Mouse (Mus musculus) heart, embryonic 10.5 days (tissue): Measurements from ENCODE around the gene 4930469K13Rik. TPM values are rescaled to one million over a fixed set of nuclear protein-coding genes. Genes with fewer than 3 reads are reported as not detected.
"Not testable (repeated sequence)": the region's sequence is repeated elsewhere in the genome, so short reads cannot be mapped to it uniquely, and the experiment has no call there.

Source experiments
- DNase-seq: peaks from one replicate; pipeline ENCODE4 v3.0.0-alpha.2; 2017; ENCODE audit warnings: low spot score
- H3K27ac ChIP-seq: fragments of 300-500 bp; sonication (generic); 2 replicates; pipeline ENCODE4 v1.5.1; 2016; ENCODE audit warnings: mild to moderate bottlenecking
- H3K27me3 ChIP-seq: fragments of 300-500 bp; sonication (generic); 2 replicates; pipeline ENCODE4 v1.6.1; 2016; ENCODE audit warnings: mild to moderate bottlenecking; ENCODE audit not compliant: poor library complexity, insufficient read depth, severe bottlenecking
- H3K36me3 ChIP-seq: fragments of 300-500 bp; sonication (generic); 2 replicates; pipeline ENCODE4 v1.6.1; 2016; ENCODE audit warnings: mild to moderate bottlenecking, moderate library complexity
- H3K4me1 ChIP-seq: fragments of 300-500 bp; sonication (generic); 2 replicates; pipeline ENCODE4 v1.6.1; 2016; ENCODE audit warnings: mild to moderate bottlenecking
- H3K4me3 ChIP-seq: fragments of 300-500 bp; sonication (generic); 2 replicates; pipeline ENCODE4 v1.5.1; 2016; ENCODE audit warnings: mild to moderate bottlenecking, moderate library complexity
- H3K9me3 ChIP-seq: fragments of 300-500 bp; sonication (generic); 2 replicates; pipeline ENCODE4 v1.6.1; 2016; ENCODE audit warnings: mild to moderate bottlenecking, moderate library complexity
- WGBS: fragments of 180-500 bp; shearing (Covaris S2); methylation state at CpG from one replicate; pipeline ENCODE4 v1.1.7; 2016; 5-methylcytosine and 5-hydroxymethylcytosine counted together
- polyA plus RNA-seq: library from polyadenylated mRNA; unstranded; fragments of >200 nt; fragmentation: Nextera tagmentation; extraction: Ambion mirVana; gene quantifications from 2 replicates; pipeline ENCODE4 v1.2.1, GENCODE M21; 2016

The 4930469K13Rik gene
- polyA plus RNA-seq: not detected in 2 replicates

DNA sequence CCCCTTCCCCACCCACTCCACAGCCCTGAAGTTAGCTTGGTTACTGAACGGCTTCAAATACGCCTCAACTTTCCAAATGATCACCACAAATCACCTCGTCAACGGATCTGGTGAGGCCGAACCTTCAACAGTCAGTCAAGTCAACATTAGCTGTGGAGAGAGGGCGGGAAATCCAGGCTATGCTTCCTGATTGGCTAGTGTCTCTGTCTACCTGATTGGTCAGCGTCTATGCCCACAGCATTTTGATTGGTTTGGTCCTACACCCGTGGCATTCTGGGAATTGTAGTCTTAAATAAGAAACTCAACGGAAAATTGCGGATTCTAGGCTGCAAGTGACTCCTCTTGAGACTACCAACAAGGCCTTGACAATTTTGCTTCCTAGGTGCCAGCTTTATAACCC lies at the start of gene 4930469K13Rik:
4930469K13Rik (minus strand) TSS at position 133 of the 400 bp plus-strand sequence.
- Histone ChIP-seq H3K27me3 (no peaks in the 10 kb centered on the region), H3K4me3 (no peak within 1 kb of the TSS), H3K4me1 (no peaks in the 10 kb centered on the region), H3K36me3 (no peaks in the 10 kb centered on the region), H3K27ac (no peak within 1 kb of the TSS), H3K9me3 (no peaks in the 10 kb centered on the region)
- 85% methylated on average over 10 of the region's 10 CpGs for WGBS
- DNase-seq: no peak

GRCm38 (mm10) chr11:34146934-34147333 lies 48.6 kb upstream of the 4930469K13Rik start:
- H3K4me3 ChIP-seq: no peak overlapping the region
- no peaks in the 10 kb centered on the region for H3K9me3 ChIP-seq
- WGBS: 69% methylated on average over 5 of the region's 5 CpGs
- H3K27me3 ChIP-seq: no peaks in the 10 kb centered on the region
- no peak for DNase-seq
- no peaks in the 10 kb centered on the region for H3K4me1 ChIP-seq
- H3K36me3 ChIP-seq: no peaks in the 10 kb centered on the region
- no peak overlapping the region for H3K27ac ChIP-seq

DNA sequence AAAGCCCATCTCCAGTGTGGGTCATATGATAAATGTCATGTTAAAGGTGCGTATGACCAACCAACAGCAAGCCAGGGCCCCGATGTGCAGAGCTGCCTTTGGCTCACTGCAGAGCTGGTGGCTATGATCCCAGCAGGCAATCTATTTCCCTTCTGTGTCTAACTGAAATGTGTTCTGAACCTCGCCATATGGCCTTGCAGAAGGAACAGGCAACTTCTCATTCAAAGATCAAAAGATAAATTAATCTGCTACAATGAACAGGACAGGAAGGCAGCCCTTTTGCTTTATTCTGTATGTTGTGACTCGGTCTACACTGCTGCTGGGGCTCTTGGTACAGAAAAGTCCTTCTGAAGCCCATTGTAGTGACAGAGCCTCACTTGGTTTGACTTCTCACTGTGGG lies 46.1 kb upstream of the 4930469K13Rik start:
- Histone ChIP-seq H3K4me3 (no peak overlapping the region), H3K27ac (no peak overlapping the region), H3K4me1 (no peaks in the 10 kb centered on the region), H3K27me3 (no peaks in the 10 kb centered on the region), H3K36me3 (no peaks in the 10 kb centered on the region), H3K9me3 (no peaks in the 10 kb centered on the region)
- 74% methylated on average over 4 of the region's 4 CpGs for WGBS
- DNase-seq: no peak

- Histone ChIP-seq H3K27me3 (no peaks in the 10 kb centered on the region), H3K27ac (no peak overlapping the region), H3K4me3 (no peak overlapping the region), H3K9me3 (no peaks in the 10 kb centered on the region), H3K36me3 (no peaks in the 10 kb centered on the region), H3K4me1 (no peaks in the 10 kb centered on the region)
- no peak for DNase-seq
- 71% methylated on average over 5 of the region's 5 CpGs for WGBS
Observed at GRCm38 (mm10) chr11:34143984-34144383, 45.6 kb upstream of the 4930469K13Rik start.

DNA sequence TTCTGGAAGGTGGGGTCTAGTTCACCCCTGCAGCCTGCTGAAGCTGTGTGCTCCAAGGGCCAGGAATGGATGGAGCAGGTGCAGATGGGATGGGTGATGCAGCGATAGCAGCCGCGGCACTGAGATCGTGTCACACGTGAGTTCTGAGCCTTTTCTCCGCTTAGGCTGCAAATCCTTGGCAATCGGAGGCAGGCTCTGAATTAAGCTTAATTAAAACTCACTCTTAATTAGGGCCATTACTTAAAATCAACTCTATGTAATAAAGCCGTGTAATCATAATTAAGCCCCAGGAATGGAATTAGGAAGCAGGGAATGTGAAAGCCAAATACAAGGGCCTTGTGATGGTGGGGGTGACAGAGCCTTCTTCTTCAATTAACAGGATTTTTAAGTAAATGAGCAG lies 40.9 kb upstream of the 4930469K13Rik start:
- Histone ChIP-seq H3K36me3 (no peaks in the 10 kb centered on the region), H3K4me3 (no peak overlapping the region), H3K27me3 (no peaks in the 10 kb centered on the region), H3K27ac (no peak overlapping the region), H3K9me3 (no peaks in the 10 kb centered on the region), H3K4me1 (no peaks in the 10 kb centered on the region)
- WGBS: 92% methylated on average over 8 of the region's 8 CpGs
- DNase-seq: no peak

- 70% methylated on average over 2 of the region's 2 CpGs for WGBS
- no peak for DNase-seq
- Histone ChIP-seq H3K4me1 (no peaks in the 10 kb centered on the region), H3K27ac (no peak overlapping the region), H3K36me3 (no peaks in the 10 kb centered on the region), H3K27me3 (no peaks in the 10 kb centered on the region), H3K4me3 (no peak overlapping the region), H3K9me3 (no peaks in the 10 kb centered on the region)
Observed at GRCm38 (mm10) chr11:34128412-34128811, 30.1 kb upstream of the 4930469K13Rik start.

- H3K9me3 ChIP-seq, DNase-seq: not testable (repeated sequence)
- WGBS: 75% methylated on average over 3 of the region's 3 CpGs
Observed at GRCm38 (mm10) chr11:34125727-34126126, 27.4 kb upstream of the 4930469K13Rik start.

GRCm38 (mm10) chr11:34124852-34125251 lies 26.5 kb upstream of the 4930469K13Rik start:
- H3K4me3 ChIP-seq: no peak overlapping the region
- WGBS: 22% methylated on average over 7 of the region's 7 CpGs

More at GRCm38 (mm10) chr11:34125727-34126126, 27.4 kb upstream of the 4930469K13Rik start:
- not testable (repeated sequence) for H3K4me1 ChIP-seq, H3K36me3 ChIP-seq, H3K27ac ChIP-seq, H3K27me3 ChIP-seq, H3K4me3 ChIP-seq

DNA sequence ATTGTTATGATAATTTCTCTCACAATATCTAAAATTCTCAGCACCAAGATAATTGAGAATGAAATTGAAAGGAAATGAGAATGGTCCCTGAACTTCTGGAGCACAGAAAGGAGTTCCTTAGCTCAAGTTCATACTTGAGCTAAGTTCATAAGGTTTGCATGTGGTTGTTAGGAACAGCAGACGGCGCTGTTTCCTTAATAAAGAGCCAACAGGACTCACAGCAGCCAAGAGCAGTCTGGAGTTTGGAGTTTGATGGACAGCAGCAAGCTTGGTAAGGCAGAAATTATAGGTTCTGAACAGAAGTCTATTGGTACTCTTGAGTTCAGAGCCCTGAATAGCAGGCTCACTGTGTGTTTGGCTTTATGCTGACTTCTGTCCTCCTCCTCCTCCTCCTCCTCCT lies 24.8 kb upstream of the 4930469K13Rik start:
- H3K27ac ChIP-seq: no peak overlapping the region
- H3K4me3 ChIP-seq: no peak overlapping the region
- H3K9me3 ChIP-seq: no peaks in the 10 kb centered on the region
- H3K27me3 ChIP-seq: no peaks in the 10 kb centered on the region
- H3K36me3 ChIP-seq: no peaks in the 10 kb centered on the region
- no peak for DNase-seq
- WGBS: 18% methylated on average over 2 of the region's 2 CpGs
- no peaks in the 10 kb centered on the region for H3K4me1 ChIP-seq

More at GRCm38 (mm10) chr11:34124852-34125251, 26.5 kb upstream of the 4930469K13Rik start:
- no peak for DNase-seq
- Histone ChIP-seq H3K9me3 (no peaks in the 10 kb centered on the region), H3K27me3 (no peaks in the 10 kb centered on the region), H3K27ac (no peak overlapping the region), H3K36me3 (no peaks in the 10 kb centered on the region), H3K4me1 (no peaks in the 10 kb centered on the region)

DNA sequence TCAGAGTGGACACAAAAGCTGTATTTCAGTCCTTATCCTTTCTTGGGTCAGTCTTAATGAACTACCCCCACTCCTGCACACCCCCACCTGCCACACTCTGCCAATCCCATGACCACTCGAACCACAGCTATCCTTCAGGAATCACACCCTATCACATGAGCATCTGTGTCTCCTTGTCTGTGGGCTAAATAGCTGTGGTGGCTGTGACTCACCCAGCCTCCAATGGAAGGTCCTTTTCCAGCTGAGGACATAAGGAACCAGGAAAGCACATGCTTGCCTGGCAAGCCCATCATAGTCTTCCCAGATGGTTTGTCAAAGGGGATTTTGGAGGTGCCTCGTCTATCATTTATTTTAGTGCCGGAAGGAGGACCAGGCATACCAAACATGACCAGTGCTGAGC lies 20.0 kb upstream of the 4930469K13Rik start:
- DNase-seq: no peak
- Histone ChIP-seq H3K27ac (no peak overlapping the region), H3K4me1 (no peaks in the 10 kb centered on the region), H3K36me3 (no peaks in the 10 kb centered on the region), H3K9me3 (no peaks in the 10 kb centered on the region), H3K27me3 (no peaks in the 10 kb centered on the region), H3K4me3 (no peak overlapping the region)
- WGBS: 84% methylated on average over 3 of the region's 3 CpGs

DNA sequence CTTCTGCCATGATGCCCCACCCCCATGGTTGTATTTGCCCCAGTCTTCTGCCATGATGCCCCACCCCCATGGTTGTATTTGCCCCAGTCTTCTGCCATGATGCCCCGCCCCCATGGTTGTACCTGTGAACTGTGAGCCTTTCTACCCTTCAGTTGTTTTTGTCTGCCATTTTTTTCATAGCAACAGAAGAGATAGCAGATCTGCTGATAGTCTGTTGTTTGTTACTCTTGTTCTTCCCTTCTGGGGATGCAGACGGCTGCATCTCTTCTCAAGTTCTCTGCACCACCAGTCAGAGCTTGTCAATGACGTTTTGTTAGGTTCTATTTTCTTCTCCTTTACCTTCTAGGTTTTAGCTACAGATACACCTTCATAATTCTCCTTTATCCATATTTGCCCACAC lies 19.2 kb upstream of the 4930469K13Rik start:
- Histone ChIP-seq H3K4me1 (no peaks in the 10 kb centered on the region), H3K27ac (no peak overlapping the region), H3K9me3 (no peaks in the 10 kb centered on the region), H3K27me3 (no peaks in the 10 kb centered on the region), H3K36me3 (no peaks in the 10 kb centered on the region), H3K4me3 (no peak overlapping the region)
- WGBS: 66% methylated on average over 3 of the region's 3 CpGs
- no peak for DNase-seq

DNA sequence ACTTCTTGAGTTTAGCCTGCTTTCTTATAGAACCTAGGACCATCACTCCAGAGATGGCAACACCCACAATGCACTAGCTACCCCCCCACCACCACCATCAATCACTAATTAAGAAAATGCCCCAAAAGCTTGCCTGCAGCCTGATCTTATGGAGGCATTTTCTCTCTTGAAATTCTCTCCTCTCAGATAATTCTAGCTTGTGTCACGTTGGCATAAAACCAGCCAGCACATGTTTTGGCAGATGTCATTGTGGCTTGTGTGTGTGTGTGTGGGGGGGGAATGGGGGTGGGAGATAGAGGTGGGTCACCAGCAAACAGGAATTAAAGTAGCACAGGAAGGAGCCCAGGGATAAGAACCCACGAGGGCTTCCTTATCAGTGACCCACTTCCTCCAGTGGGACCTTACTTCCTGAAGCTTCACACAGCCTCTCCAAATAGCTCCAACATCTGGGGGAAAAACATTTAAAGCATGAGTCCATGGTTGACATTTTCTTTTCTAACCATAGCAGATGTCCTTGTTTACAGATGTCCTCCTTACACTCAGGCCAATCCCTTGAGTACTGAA lies 18.3 kb upstream of the 4930469K13Rik start:
- 38% methylated on average over 2 of the region's 2 CpGs for WGBS
- H3K4me1 ChIP-seq: no peaks in the 10 kb centered on the region
- no peak overlapping the region for H3K4me3 ChIP-seq
- no peaks in the 10 kb centered on the region for H3K36me3 ChIP-seq
- no peak overlapping the region for H3K27ac ChIP-seq
- H3K9me3 ChIP-seq: no peaks in the 10 kb centered on the region
- H3K27me3 ChIP-seq: no peaks in the 10 kb centered on the region
- DNase-seq: no peak

- Histone ChIP-seq H3K27ac (no peak overlapping the region), H3K4me3 (no peak overlapping the region), H3K9me3 (no peaks in the 10 kb centered on the region), H3K27me3 (no peaks in the 10 kb centered on the region), H3K36me3 (no peaks in the 10 kb centered on the region), H3K4me1 (no peaks in the 10 kb centered on the region)
- WGBS: 54% methylated on average over 2 of the region's 2 CpGs
- DNase-seq: no peak
Observed at GRCm38 (mm10) chr11:34113760-34114159, 15.4 kb upstream of the 4930469K13Rik start.

- Histone ChIP-seq H3K36me3 (no peaks in the 10 kb centered on the region), H3K27ac (no peak overlapping the region), H3K9me3 (no peaks in the 10 kb centered on the region), H3K4me1 (no peaks in the 10 kb centered on the region), H3K4me3 (no peak overlapping the region), H3K27me3 (no peaks in the 10 kb centered on the region)
- no peak for DNase-seq
- WGBS: 48% methylated on average over 4 of the region's 4 CpGs
Observed at GRCm38 (mm10) chr11:34112781-34113380, 14.5 kb upstream of the 4930469K13Rik start.
